Mouse (Mus musculus) heart, adult 2 months (tissue): ENCODE data around the gene Osbpl7.

Source experiments
- CTCF ChIP-seq: fragments of 200-600 bp; IDR thresholded peaks from 2 replicates; pipeline ENCODE4 v1.8.1; 2022; ENCODE audit warnings: antibody characterized with exemption, mild to moderate bottlenecking, moderate library complexity
- EP300 ChIP-seq: fragments of 200-500 bp; IDR thresholded peaks from 2 replicates; pipeline ENCODE4 v1.6.1; 2011; ENCODE audit warnings: low read depth, low read length, control low read depth; ENCODE audit not compliant: insufficient read depth

DNA sequence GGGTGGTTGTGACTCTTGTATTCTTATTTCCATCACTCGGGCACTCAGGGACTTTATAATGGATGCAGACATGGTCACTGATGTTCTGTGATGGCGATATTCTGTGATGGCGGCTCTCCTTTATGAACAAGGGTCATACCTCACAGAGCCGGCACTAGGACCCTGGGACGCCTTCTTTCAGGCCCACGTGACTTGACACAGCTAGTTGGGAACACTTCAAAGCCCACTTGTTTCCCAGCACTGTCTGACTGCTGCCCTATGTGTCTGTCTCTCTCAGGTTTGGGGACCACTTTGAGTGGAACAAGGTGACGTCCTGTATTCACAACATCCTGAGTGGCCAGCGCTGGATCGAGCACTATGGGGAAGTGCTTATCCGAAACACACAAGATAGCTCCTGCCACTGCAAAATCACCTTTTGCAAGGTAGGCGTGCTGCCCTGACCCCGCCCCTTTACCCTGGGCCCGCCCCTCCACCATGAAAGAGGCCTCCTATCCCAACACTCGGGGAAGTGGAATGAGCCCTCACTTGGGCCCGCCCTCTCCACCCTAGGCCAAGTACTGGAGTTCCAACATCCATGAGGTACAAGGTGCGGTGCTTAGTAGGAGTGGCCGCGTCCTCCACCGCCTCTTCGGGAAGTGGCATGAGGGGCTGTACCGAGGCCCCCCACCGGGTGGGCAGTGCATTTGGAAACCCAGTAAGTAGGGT lies 16.4 kb downstream of the Osbpl7 start:
- TF ChIP-seq CTCF (no peak), EP300 (no peak)
